Mouse (Mus musculus) yolk sac, embryonic 10.5 days (tissue): ENCODE measurements around the gene Rras2.

Experiments used
- DNase-seq: peaks from one replicate; pipeline ENCODE4 v3.0.0-alpha.2; 2017; ENCODE audit warnings: low spot score

The Rras2 gene

DNA sequence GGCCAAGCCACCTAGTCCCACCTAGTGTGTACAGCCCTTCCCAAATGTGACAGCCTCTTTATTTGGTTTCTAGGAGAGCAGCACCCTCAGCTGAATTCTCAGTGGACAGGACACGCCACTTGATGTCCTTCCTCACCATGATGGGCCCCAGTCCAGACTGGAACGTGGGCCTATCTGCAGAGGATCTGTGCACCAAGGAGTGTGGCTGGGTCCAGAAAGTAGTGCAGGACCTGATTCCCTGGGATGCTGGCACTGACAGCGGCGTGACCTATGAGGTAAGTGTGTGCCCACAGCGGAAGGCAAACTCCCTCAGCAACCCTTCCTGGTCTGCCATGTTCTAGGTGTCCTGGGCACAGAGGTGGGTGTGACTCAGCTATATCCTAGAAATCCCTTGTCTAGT, 88.8 kb downstream of the Rras2 start:
- no peak for DNase-seq

DNA sequence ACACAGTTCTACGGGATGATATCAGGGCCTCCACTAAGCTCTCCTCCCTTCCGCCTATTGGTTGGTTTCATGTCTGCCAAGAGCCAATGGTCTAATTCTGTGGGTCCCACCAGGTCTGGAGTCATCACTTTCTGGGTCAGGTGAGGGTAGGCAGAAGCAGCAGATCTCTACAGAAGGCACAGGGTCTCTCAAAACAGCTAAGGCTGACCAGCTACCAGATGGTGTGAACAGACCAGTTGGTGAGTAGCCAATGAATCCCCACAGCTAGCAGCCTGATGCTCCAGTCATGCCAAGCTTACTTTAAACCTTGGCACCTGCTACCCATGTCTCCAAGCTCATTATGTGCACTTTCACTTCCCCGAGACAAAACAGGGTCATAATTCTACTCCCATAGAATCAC, 90.2 kb downstream of the Rras2 start:
- no peak for DNase-seq

DNA sequence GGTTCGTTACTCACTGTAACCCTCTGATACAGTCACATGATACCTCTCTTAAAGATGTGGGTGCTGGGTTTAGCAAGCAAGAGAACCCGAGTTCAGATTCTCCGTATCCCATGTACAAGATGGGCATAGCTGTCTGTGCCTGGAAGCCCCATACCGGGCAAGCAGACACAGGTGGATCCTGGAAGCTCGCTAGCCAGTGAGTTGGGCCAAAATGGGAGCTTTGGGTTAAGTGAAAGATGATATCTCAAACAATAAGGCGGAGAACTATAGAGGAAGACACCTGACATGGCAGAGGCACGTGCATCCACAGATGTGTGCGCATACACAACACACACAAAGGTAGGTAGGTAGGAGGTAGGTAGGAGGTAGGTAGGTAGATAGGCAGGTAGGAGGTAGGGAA, 90.7 kb downstream of the Rras2 start:
- DNase-seq: no peak

DNA sequence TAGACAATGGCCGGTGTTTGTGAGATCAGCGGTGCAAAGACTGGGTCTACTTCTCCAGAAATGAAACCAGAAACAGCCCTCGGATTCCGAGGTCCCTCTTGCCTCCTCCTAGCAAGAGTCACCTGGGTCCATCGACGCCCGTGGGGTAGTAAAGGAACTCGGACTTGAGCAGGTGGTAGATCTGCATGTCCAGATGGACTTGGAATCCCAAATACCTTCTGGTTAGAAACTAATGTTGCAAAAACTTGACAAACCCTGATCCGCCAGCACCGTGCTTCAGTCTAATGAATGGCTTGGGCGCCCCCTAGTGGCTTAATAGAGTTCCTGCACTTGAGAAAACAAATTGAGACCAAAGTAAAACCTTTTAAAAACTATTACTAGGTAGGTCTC, 96.9 kb downstream of the Rras2 start:
- peak; percentile 63 for DNase-seq

DNA sequence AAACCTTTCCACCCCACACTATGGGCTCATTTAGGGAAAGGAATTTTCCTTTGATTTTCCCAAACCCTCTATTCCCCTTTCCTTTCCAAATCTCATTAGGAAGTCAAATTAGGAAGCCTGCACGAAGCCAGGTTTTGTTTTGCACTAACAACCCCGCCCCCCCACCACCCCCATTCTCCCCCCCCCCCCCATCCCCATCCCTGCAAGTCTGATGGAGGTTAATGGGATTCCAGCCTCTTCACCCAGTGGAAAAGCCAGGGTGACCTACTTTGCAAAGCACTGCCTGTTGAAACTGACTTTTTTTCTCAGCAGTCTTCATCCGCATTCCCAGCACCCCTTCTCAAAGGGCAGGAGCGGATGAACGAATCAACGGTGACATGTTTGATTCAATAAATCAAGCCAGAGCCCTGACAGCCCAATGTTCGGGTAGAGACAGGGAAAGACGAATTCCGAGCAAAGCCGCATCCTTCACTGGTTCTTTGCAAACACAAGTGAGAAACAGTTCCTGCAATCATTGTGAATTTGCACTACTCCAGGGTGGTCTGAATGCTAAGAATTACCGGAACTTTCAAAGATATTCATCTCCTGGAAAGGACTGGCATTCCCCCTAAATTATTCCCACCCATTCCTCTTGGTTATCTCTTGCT, 97.4 kb downstream of the Rras2 start:
- DNase-seq: no peak

DNA sequence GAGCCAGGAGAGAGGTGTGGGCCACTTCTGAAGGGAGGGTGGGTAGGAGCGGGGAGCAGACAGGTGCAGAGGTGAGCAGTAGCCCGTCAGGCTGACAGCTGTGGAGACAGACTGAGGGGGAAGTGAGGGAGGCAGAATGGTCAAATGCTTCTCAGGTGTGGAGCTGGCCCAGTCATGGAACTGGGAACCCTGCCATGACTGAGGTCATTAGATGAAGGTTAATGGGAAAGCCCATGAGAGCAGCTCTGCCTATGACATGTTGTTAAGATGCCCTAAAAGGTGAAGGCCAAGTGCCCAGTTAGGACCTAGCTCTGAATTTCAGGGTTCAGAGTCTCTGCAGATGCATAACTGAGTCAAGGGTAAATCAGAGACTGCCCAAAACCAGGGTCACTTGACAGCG, 98.7 kb downstream of the Rras2 start:
- no peak for DNase-seq

DNA sequence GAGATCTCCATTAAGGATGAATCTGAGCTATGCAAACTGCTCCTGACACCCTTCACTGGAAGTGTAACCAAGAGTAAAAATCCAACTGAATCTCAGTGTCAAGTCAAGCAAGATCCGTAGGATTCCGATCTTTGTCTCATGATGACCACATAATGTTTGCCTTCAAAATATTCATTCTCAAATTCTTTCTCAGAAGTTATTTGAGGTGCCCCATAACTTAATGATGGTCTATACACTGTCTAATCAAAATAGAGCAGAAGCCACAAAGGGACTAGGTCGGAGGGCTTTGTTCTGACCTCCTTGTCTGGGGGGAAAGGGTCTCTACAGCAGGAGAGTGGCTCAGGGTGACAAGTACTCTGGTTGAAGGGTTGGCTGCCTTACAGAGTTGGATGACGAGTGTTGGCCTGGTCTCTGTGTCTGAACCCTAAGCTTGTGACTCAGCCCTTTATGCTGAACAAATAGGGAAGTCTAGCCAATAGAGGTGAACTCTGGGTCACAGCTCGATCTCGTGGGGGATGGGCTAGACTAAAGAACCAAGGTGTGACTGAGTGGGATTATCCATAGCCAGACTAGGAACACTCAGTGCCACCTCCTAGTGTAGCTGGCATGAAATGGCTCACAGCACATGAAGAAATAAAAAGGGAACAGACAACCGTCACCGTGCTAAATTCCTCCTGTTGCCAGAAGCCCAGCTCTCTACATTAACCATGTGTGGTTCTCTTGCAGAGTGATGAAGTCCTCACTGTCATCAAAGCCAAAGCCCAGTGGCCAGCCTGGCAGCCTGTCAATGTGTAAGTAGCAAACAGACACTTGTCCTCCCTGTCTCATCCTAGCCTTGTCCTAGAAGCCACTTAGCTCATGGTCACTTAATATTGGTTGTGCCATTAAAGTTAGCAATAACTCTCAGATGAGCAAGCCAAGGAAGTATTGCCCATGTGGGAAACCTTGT, 101.3 kb downstream of the Rras2 start:
- DNase-seq: no peak

DNA sequence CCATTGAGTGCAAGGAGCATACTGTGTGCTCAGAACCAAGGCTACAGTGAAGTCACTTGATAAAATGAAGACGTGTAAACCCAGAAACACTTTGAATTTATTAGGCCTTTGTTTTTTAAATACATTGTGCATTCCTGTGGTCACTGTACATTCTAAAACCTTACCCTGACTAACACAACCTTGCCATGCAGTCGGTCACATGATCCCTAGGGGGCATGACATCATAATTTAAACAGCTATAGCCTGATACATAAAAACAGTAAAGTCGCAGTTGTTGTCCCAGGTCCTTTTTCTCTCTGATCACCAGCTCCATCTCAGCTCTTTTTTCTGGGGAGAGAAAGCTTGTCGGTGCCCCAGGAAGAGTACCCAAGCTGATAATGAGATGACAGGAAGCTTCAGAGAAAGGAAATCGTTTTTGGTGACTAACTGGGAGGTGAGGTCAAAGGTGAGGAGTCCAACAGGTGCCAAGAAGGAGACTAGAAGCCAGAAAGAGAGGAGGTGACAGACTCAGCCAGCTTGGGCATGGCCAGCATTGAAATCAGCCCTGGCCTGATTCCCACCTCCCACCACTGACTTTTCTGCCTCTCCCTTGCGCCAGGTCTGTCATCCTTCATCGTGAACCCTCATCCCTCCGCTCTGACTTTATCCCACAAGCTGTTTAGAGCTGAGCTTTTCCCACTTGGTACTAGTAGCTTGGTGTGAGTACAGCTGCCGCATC, 105.7 kb downstream of the Rras2 start:
- no peak for DNase-seq

DNA sequence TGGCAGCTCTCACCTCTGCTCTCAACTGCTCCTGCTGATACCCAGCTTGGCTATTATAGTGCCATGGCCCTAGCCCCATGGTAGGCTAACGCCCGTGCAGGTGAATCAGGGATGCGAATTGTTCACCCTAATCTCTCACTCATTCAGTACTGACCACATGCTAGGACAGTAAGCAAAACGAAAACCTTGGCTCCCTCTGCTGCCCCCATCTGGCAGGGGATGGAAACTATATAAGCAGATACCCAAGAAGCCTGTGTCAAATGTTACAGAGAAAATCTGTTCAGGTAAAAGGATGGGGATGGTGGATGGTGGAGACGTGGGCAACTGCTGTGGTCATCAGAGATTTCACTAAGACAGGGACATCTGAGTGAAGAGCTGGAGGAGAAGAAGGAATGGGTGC, 110.0 kb downstream of the Rras2 start:
- no peak for DNase-seq

DNA sequence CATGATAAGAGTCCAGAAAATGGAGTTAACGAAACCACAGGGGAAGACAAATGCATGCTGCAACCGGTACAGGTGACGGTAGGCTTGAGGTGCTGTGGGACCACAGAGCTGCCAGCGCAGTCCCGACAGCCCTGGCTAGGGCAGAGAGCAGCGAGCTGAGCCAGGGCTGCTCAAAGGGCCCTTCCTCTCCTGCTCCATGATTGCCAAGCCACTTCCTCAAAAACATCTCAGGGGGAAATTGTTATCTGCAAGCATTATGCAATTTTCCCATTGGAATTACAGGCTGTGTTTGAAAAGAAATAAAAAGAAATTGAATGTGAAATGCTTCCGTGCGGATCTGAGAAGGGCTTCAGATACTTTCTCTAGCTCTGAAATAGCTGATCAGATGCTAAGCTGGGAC, 111.1 kb downstream of the Rras2 start:
- no peak for DNase-seq

DNA sequence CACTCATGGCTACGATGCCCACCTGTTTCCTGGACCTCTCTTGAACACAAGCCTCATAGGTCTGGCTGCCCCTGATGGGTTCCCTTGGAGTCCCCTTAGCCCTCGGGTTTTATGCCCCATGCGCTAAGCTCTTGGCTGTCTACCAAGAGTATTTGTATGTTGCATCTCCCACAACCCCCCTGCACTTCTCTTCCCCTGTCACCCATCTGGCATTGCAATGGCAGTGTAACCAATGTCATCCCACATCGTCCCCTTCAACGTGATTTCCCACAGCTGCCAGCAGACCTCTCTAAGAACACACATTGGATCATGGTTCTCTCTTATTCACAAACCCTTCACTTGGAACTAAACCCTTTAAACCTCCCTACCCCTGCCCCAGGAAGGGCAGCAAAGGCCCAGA, 112.1 kb downstream of the Rras2 start:
- DNase-seq: no peak

DNA sequence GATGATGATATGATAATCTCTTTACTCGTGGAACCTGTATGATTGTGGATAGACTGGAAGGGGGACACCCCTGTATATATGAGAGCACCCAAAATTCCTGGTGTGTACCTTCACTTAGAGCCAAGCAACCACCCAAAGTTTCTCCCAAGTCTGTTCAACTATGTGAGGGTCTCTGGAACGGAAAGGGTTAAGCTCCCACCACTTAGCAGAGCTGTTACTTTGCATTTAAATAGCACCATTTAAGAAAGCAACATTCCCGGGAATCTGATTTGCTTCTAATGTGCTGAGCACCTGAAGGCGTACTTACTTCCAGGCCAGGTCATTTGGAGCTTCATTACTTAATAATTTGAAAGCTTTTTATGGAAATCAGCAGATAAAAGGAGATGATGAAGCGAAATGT, 113.4 kb downstream of the Rras2 start:
- no peak for DNase-seq

DNA sequence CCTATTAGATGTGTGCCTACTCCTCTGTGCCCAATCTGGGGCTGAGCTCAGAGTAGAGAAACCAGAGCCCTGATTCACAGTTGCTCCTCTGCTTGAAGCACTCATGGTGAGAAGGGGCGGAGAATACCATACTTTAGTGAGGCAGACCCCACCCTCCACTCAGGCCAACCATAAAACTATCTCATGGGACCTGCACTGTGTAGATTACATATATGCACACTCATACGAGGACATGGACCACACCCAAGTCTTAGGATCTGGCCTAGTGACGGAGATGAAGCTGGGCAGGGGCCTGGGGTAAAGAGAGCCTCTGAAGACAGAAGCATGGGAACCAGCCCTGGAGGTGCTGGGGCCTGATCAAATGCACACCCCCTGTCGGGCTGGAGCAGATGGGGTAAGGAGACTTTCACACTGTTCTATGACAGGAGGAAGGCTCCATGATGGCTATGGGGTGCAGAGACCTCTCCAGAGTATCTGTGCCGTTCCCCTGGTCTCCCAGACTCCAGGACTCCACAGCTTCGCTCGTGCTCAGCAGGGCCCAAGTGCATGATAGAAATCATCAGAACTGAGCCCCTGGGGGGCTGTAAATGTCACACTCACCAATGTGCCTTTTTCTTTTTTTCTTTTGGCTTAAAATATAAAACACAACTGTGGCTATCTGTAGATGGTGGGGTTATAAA, 119.8 kb downstream of the Rras2 start:
- no peak for DNase-seq
